Mouse (Mus musculus) kidney, adult 2 months (tissue): ENCODE measurements around the gene Rp9.

Experiments used
- CTCF ChIP-seq: fragments of 200-500 bp; conservative IDR thresholded peaks from 2 replicates; pipeline ENCODE4 v1.5.1; 2011; ENCODE audit warnings: low read depth, mild to moderate bottlenecking, control low read depth, low read length, moderate library complexity, mixed read lengths; ENCODE audit not compliant: insufficient read depth, insufficient read length
- POLR2A ChIP-seq: fragments of 200-500 bp; IDR thresholded peaks from one replicate; pipeline ENCODE4 v1.6.1; 2011; ENCODE audit warnings: low read depth, low read length, control low read depth

DNA sequence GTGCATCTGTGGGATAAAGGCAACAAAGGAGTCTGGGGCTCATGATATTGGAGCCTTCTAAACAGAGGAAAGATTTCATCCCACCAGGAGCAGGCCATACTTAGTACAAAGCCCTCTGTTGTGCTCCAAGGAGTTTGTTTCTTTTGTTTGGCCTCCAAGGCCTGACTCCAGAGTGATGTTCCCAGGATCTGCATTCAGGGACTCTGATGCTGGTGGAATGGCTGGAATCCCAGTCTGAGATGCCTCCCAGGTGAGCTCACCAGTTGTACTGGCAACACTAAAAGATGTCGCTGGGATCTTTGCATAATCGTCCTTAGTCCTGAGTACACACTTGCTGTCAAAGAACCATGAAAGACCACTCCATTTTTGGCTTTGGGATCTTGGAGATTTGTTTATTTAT, 35.4 kb downstream of the Rp9 start:
- TF ChIP-seq CTCF (no peak), POLR2A (no peak)
